Mouse (Mus musculus) CD8-positive naive resting alpha-beta T cell, adult 57 days (primary cell): ENCODE results near the gene Vasp. TPM values are rescaled to one million over a fixed set of nuclear protein-coding genes. Genes with fewer than 3 reads are reported as not detected.

Experiments
- total RNA-seq: library from RNA; stranded (reverse); gene quantifications from one replicate; pipeline ENCODE4 v1.2.4, GENCODE M21; 2023

The Vasp gene
- total RNA-seq, result 296 TPM

DNA sequence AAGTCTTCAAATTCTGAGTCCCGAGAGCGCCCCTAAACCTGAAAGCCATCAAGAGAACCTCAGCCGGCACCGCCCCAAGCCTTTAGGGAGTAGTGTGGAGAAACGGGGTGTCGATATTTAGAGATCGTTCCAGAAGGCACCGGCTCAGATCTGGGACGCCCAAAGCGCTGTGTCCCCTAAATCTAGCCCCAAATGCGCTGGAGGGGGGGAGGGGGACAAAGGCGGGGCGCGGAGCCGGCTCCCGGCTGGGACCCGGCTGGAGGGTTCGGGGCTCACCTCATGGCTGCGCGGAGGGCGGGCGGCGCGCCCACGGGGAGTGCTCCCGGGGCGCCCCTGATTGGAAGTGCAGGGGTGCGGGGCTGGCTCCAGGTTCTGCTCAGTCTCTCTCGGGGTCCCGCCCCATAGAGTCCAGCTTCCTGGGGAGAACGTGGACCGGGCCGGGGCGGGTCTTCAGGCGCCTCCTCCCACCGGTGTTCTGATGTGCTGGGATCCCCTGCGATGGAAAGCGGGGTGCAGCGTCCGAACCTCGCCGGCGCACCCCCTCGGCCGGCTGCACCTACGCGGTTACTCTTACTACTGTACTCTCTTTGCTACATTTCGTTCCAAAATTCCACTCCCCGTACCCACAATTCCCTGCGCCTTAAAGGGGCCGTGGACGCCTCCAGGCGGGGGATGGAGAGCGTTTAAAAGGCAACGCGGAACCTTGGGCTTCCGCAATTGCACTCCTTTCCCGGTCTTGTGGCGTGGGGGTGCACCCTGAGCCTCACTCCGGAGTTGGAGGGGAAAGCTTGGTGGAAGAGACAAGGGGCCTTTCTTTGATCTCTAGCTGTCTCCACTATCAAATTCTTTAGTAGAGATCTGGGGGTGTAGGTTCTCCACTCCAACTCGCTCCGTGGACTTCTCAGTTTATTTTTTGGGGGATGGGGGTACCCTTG, at the start of gene Vasp:
Gene Vasp, minus strand, starts transcription at position 580 of the 935 bp plus-strand sequence.

DNA sequence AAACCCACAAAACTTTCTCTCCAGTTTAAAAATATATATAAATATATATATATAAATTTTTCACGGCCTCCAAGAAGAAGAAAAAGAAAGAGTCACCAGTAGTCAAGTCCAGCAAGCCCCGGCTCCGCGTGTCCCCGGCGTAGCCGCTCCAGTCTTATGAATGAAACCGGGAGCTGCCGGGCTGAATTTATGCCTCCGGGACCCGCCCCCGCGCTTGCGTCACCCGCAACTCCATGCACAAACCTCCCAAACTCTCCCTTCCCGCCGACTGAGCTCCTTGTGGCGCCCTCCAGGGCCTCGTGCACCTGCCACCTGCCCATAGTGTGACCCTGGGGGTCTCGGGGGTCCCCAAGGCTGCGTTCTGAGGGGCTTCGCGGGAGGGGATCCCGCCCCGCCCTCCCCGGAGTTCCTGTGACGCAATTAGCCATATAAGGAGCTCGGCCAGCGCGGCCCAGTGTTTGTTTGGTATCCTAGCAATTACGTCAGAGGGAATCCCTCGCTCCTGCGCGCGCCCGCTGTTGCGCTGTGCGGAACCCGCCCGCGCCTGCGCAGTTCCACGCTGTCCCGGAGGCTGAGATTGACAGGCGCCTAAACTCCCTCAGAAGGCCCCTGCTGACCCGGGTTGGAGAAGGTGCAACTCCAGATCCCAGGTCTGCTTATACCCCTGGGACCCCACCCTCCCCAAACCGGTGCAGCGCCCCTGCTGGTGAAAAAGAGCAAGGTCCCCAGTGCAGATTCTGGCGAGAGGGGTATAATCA, 38.4 kb upstream of the Vasp start, which contains the start of gene Fosb:
Gene Fosb, minus strand, starts transcription at position 168 of the 758 bp plus-strand sequence.

DNA sequence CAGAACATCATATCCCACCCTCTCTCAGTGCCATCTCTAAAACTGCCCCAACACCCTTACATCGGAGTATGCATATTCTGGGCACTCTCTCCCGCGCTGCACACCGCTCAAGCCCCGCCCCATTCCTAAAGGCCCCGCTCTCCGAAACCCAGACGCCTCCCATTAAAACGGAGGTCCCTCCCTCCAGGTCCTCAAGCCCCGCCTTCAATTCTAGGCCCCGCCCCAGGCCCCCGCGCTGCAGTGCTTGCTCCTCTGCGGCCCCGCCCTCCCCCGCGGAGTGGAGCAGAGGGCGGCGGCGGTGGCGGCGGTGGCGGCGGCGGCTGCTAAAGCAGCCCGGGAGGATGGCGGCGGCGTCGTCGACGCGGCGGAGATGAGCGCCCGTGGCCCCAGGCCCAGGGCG, 10.8 kb upstream of the Vasp start, which contains the start of gene Rtn2:
Gene Rtn2, plus strand, starts transcription at position 240 of the 400 bp plus-strand sequence.

DNA sequence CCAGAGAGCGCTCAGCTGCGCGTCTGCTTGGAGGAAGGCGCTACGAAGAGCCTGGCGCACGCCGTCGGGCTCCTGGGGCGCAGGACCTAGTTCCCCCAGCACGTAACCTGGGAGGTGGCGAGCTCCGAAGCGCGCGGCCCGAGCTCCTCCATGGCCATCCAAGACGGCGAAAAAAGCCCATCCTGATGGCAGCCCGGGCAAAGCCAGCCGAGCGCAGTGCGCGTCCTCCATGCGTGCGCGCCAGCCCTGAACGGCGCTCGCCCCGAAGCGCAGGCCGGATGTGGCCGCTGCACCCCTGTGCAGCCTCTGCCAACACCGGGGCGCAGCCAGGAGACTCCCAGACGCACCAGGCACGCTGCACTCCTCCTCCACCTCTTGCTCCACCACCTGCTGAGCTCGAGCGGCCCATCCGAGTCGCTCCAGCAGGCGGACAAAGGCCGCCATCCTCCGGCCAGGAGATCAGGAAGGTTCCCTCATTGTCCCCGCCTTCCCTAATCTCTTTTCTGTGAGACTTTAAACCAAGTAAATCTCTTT, 8.0 kb upstream of the Vasp start, which contains the start of gene Ppm1n:
Gene Ppm1n, minus strand, starts transcription at position 484 of the 534 bp plus-strand sequence.

DNA sequence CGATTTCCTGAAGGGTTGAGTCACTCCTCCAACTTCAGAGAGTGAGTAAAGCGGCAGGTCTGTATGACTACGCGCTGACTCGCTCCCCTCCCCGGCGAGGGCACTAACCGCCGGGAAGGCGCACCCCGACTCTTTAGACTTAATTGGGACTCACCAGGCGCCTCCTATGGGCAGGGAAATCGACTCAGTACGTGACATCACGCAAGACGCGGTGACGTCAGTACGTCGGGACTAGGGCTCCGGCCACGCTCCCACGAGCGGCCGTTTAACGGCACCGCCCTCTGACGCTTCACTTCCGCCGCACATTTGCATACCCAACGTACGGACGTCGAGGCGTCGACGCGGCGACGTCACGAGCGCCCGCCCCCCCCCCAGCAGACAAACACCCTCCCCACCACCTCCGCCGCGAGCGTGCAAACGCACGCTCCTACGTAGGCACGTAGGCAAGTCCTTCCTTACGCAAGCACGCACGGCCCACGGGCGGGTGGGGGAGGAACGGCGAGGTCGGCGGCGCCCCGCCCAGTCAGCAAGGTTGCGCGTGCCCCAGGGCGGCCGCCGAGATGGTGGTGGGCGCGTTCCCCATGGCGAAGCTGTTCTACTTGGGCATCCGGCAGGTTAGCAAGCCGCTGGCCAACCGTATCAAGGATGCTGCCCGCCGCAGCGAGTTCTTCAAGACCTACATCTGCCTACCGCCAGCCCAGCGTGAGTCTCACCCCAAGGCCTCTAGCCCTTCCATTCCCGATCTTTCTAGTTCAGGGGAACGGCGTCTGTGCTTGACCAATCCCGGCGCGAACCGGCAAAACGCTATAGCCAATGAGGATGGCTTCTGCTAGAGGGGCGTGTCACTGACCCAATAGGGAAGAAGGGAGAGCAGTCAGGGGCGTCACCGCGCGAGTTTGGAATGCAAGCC, 43.5 kb downstream of the Vasp start, which contains the start of gene Opa3:
Gene Opa3, plus strand, starts transcription at position 452 of the 910 bp plus-strand sequence.

DNA sequence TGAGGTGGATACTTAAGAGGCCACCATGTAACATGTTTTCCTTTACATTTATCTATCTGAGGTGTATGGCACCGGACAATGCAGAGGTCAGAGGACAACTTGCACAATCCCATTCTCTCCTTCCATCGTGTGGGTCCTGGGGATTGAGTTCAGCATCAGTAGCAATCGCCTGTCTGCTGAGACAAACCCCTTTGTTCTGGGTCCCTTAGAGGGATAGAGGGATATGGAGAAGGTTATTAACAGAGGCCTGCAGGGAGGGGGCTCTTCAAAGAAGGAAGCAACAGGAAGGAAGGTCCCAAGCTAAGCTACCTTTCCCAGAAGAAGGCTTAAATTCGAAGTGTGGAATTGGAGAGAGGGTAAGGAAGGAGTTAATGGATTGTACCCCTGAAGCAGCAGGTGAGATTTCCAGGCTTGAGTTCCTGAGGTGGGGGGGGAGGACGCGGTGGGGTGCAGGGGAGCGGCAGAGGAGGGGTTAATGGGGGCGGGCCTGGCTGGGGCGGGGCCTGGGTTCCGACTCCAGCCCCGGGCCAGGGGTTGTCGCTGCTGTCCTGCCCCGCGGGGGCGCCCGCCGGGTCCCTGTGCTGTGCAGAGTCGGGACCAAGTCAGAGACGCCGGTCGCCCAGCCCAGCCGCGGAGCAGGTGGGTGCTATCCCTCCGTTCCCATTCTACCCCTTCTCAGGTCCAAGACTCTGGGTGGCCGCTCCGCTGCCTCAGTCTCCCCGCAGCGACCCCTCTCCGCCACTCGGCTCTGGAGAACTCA, 59.4 kb downstream of the Vasp start, which contains the start of gene Gpr4:
Gene Gpr4, plus strand, starts transcription at position 543 of the 760 bp plus-strand sequence.

Other genes with a start within 250 kb of the Vasp start
- gene Foxa3, start 248.3 kb downstream of the Vasp start, total RNA-seq, result not detected
- 95.9 TPM for gene Sympk, start 247.4 kb downstream of the Vasp start, total RNA-seq
- gene Rsph6a, start 217.1 kb downstream of the Vasp start, total RNA-seq, result 0.34 TPM
- 1.5 TPM for gene Dmwd, start 195.6 kb downstream of the Vasp start, total RNA-seq
- gene Dmpk, start 188.0 kb downstream of the Vasp start, total RNA-seq, result 1.5 TPM
- gene Six5, start 177.2 kb downstream of the Vasp start, total RNA-seq, result 0.83 TPM
- gene Gm4969, start 153.4 kb downstream of the Vasp start, total RNA-seq, result not detected
- gene Fbxo46, start 152.0 kb downstream of the Vasp start, total RNA-seq, result 23.1 TPM
- 11.3 TPM for gene Qpctl, start 122.5 kb downstream of the Vasp start, total RNA-seq
- gene Snrpd2, start 122.1 kb downstream of the Vasp start, total RNA-seq, result 88.9 TPM
- gene Gipr, start 105.7 kb downstream of the Vasp start, total RNA-seq, result not detected
- 15.5 TPM for gene Eml2, start 95.4 kb downstream of the Vasp start, total RNA-seq
- not detected for gene Gpr4, start 59.3 kb downstream of the Vasp start, total RNA-seq
- gene Opa3, start 43.5 kb downstream of the Vasp start, total RNA-seq, result 51.9 TPM
- 2.3 TPM for gene Ppm1n, start 8.2 kb upstream of the Vasp start, total RNA-seq
- not detected for gene Rtn2, start 10.8 kb upstream of the Vasp start, total RNA-seq
- 1,017 TPM for gene Fosb, start 38.2 kb upstream of the Vasp start, total RNA-seq
- 65.9 TPM for gene Ercc1, start 73.0 kb upstream of the Vasp start, total RNA-seq
- 12.8 TPM for gene Cd3eap, start 87.7 kb upstream of the Vasp start, total RNA-seq
- gene Ppp1r13l, start 87.9 kb upstream of the Vasp start, total RNA-seq, result 1.6 TPM
- gene Ercc2, start 110.2 kb upstream of the Vasp start, total RNA-seq, result 83.7 TPM
- 3.6 TPM for gene Klc3, start 132.3 kb upstream of the Vasp start, total RNA-seq
- gene Ckm, start 133.0 kb upstream of the Vasp start, total RNA-seq, result not detected
- 26.6 TPM for gene Mark4, start 187.0 kb upstream of the Vasp start, total RNA-seq
- gene Exoc3l2, start 191.5 kb upstream of the Vasp start, total RNA-seq, result not detected
- 3.8 TPM for gene Bloc1s3, start 236.6 kb upstream of the Vasp start, total RNA-seq
- gene Trappc6a, start 236.6 kb upstream of the Vasp start, total RNA-seq, result 24.3 TPM
- gene Nkpd1, start 246.0 kb upstream of the Vasp start, total RNA-seq, result not detected